In genomic region chr10:86973276-86973675, GRCm38 (mm10) we compare ENCODE assay signal across 19 mouse cellular contexts. TPM values are rescaled to one million over a fixed set of nuclear protein-coding genes. Genes with fewer than 3 reads are reported as not detected.
DNase-seq lines count a peak whose midpoint lies in the region; ATAC-seq and TF ChIP-seq lines count a peak whose summit lies in the region.
"Had no signal": no experiment of that assay in that cellular context is flagged by ENCODE, and none has a peak within 500 bp of the region (broad histone marks: within the 10 kb centered on the region; RNA-seq: fewer than 3 reads in every experiment).

No protein-coding gene starts in this region.

- no peak for TF ChIP-seq POLR2A in cerebellum, adult 2 months (IDR thresholded peaks at IDR 0.05; ENCODE audit: borderline replicate concordance, insufficient read depth, low read length)

- no peaks in the 10 kb centered on the region for H3K9me3 ChIP-seq in heart, postnatal 0 days (replicated peaks; ENCODE audit: control insufficient read depth, low read length)
- no peaks in the 10 kb centered on the region for H3K9me3 ChIP-seq in heart, embryonic 11.5 days (replicated peaks; ENCODE audit: control insufficient read depth, low read length)
- H3K9me3 ChIP-seq: embryonic facial prominence, embryonic 13.5 days; forebrain, embryonic 12.5 days; hindbrain, embryonic 10.5 days; intestine, embryonic 15.5 days had no signal

- TF ChIP-seq EP300 in heart, postnatal 0 days (IDR thresholded peaks at IDR 0.05; ENCODE audit: low read depth): no peak

- 0 out of 2 replicates have a peak, but pooled peaks cover 4% of the 10 kb centered on the region for H3K27me3 ChIP-seq in heart, postnatal 0 days (ENCODE audit: control insufficient read depth, insufficient read depth, low read length)
- peaks cover 21% of the 10 kb centered on the region for H3K27me3 ChIP-seq in heart, embryonic 11.5 days (ENCODE audit: control insufficient read depth, insufficient read depth, low read length)
- no peaks in the 10 kb centered on the region for H3K27me3 ChIP-seq in cerebellum, adult 2 months (ENCODE audit: control insufficient read depth, insufficient read depth, low read length)
- H3K27me3 ChIP-seq: forebrain, embryonic 12.5 days; intestine, embryonic 15.5 days had no signal

- H3K4me2 ChIP-seq in heart, postnatal 0 days (ENCODE audit: low read depth, low read length): no peak overlapping the region
- H3K4me2 ChIP-seq in heart, embryonic 11.5 days: no peak overlapping the region
- H3K4me2 ChIP-seq: hindbrain, embryonic 14.5 days; intestine, embryonic 15.5 days had no signal

- WGBS in heart, postnatal 0 days: 51% methylated on average over 5 of the region's 5 CpGs
- WGBS in heart, embryonic 11.5 days (ENCODE audit: insufficient replicate concordance): 71% methylated on average over 5 of the region's 5 CpGs
- 38% methylated on average over 5 of the region's 5 CpGs for WGBS in cerebellum, adult 2 months

- no peaks in the 10 kb centered on the region for H3K36me3 ChIP-seq in heart, postnatal 0 days (replicated peaks; ENCODE audit: control insufficient read depth, insufficient read depth, low read length)
- no peaks in the 10 kb centered on the region for H3K36me3 ChIP-seq in heart, embryonic 11.5 days (ENCODE audit: control insufficient read depth, insufficient read depth, low read length)
- H3K36me3 ChIP-seq: embryonic facial prominence, embryonic 13.5 days; forebrain, embryonic 12.5 days; hindbrain, embryonic 10.5 days; intestine, embryonic 15.5 days had no signal

- DNase-seq in gastrocnemius, postnatal 25 days: peak; percentile 35
- no peak for DNase-seq in gastrocnemius, adult 8-10 months (ENCODE audit: low spot score in 2 of 2)
- no peak for DNase-seq in heart, postnatal 0 days (ENCODE audit: low spot score)
- DNase-seq in retina, postnatal 1 day: peak; percentile 24
- DNase-seq in retina, embryonic 14.5 days (ENCODE audit: low spot score): no peak
- DNase-seq in cerebellum, adult 2 months: no peak
- DNase-seq: adrenal gland, postnatal 10 days; cerebellum, adult 11 months; cerebellum, adult 9-11 months; cerebellum, postnatal 36 days; kidney, adult 18-20 months had no signal

- TF ChIP-seq CTCF in heart, postnatal 0 days (IDR thresholded peaks at IDR 0.05; ENCODE audit: low read depth): no peak
- TF ChIP-seq CTCF in cerebellum, adult 2 months (IDR thresholded peaks at IDR 0.05; ENCODE audit: borderline replicate concordance, insufficient read depth, low read depth, low read length): no peak

- H3K4me3 ChIP-seq in heart, postnatal 0 days (ENCODE audit: low read depth, low read length): no peak overlapping the region
- H3K4me3 ChIP-seq in heart, embryonic 11.5 days (ENCODE audit: low read depth, low read length): no peak overlapping the region
- no peak overlapping the region for H3K4me3 ChIP-seq in cerebellum, adult 2 months (replicated peaks; ENCODE audit: insufficient read depth, low read depth, low read length)
- H3K4me3 ChIP-seq: embryonic facial prominence, embryonic 13.5 days; forebrain, embryonic 12.5 days; heart, adult 2 months; intestine, embryonic 15.5 days had no signal

- peak; percentile 45; the same call in 1 of the 2 replicates for ATAC-seq in heart, postnatal 0 days (ENCODE audit: insufficient read depth, low read depth)
- no peak for ATAC-seq in heart, embryonic 11.5 days (replicated peaks; ENCODE audit: insufficient number of reproducible peaks, low FRiP score, low TSS enrichment)
- ATAC-seq: forebrain, embryonic 16.5 days had no signal

- H3K4me1 ChIP-seq in heart, postnatal 0 days (ENCODE audit: control insufficient read depth, insufficient read depth): no peaks in the 10 kb centered on the region; the same call in none of the 2 replicates
- peaks cover 8% of the 10 kb centered on the region for H3K4me1 ChIP-seq in heart, embryonic 11.5 days (ENCODE audit: control insufficient read depth, insufficient read depth, low read length)
- H3K4me1 ChIP-seq in cerebellum, adult 2 months (ENCODE audit: control insufficient read depth, insufficient read depth, low read length): no peaks in the 10 kb centered on the region
- H3K4me1 ChIP-seq: intestine, embryonic 15.5 days had no signal

- H3K9ac ChIP-seq in heart, postnatal 0 days (replicated peaks; ENCODE audit: low read depth, low read length): no peak overlapping the region
- H3K9ac ChIP-seq in heart, embryonic 11.5 days (ENCODE audit: low read depth, low read length): no peak overlapping the region
- H3K9ac ChIP-seq: embryonic facial prominence, embryonic 13.5 days; forebrain, embryonic 12.5 days; hindbrain, embryonic 14.5 days; intestine, embryonic 15.5 days had no signal

- H3K27ac ChIP-seq in heart, postnatal 0 days (ENCODE audit: low read depth): no peak overlapping the region
- H3K27ac ChIP-seq in heart, embryonic 11.5 days (ENCODE audit: low read depth, low read length): no peak overlapping the region
- no peak overlapping the region for H3K27ac ChIP-seq in cerebellum, adult 2 months (ENCODE audit: insufficient read depth, low read length)
- H3K27ac ChIP-seq: embryonic facial prominence, embryonic 13.5 days; forebrain, embryonic 12.5 days; heart, adult 2 months; hindbrain, embryonic 14.5 days; intestine, embryonic 15.5 days had no signal

RNA-seq across cellular contexts. Expression of gene Stab2, which starts 34.5 kb away (rescaled TPM):
- total RNA-seq in gastrocnemius, postnatal 25 days (2021): 1 to 10 TPM in 1 of 2 experiments, under 1 TPM in 1; 0.78 to 1.3 TPM
- total RNA-seq in gastrocnemius, adult 8-10 months (2022): 1 to 10 TPM; 3.9 to 8.1 (median 6.1) TPM
- total RNA-seq in heart, postnatal 0 days (2014; rRNA removed; ENCODE audit: low replicate concordance): 1.9 and 3.9 TPM in 2 replicates
- 0.21 and 0.22 TPM in 2 replicates for polyA plus RNA-seq in heart, postnatal 0 days (2015; fragmentation: Nextera tagmentation; extraction: Ambion mirVana)
- polyA plus RNA-seq in heart, embryonic 11.5 days (2014; fragmentation: Nextera tagmentation; extraction: Ambion mirVana): 0.41 and 1.5 TPM in 2 replicates
- 0.11 and 0.16 TPM in 2 replicates for polyA plus RNA-seq in cerebellum, adult 2 months (2012; rRNA removed)
- polyA plus RNA-seq: forebrain, embryonic 12.5 days had no signal

Comparison
In these comparisons a context has a peak if more than half of its experiments do, and no peak if none do; other contexts are left out.
1. DNase-seq: peak in gastrocnemius, postnatal 25 days (single experiment) and retina, postnatal 1 day (single experiment); none in gastrocnemius, adult 8-10 months (0 of 2), heart, postnatal 0 days (single experiment), retina, embryonic 14.5 days (single experiment) and cerebellum, adult 2 months (0 of 2).